Mouse (Mus musculus) megakaryocyte, embryonic 14.5 days (primary cell): ENCODE results near the gene Rfx1. TPM values are rescaled to one million over a fixed set of nuclear protein-coding genes. Genes with fewer than 3 reads are reported as not detected.

Experiments
- H3K27me3 ChIP-seq: replicated peaks from 2 replicates; pipeline ENCODE3; 2012; ENCODE audit warnings: inconsistent platforms
- H3K36me3 ChIP-seq: replicated peaks from 2 replicates; pipeline ENCODE3; 2012; ENCODE audit warnings: low read length, inconsistent platforms, mixed read lengths
- H3K4me1 ChIP-seq: 2 replicates; pipeline ENCODE4 v1.6.1; 2012; ENCODE audit warnings: inconsistent platforms
- H3K4me3 ChIP-seq: replicated peaks from 2 replicates; pipeline ENCODE3; 2012; ENCODE audit warnings: moderate library complexity, mild to moderate bottlenecking, inconsistent platforms
- H3K9me3 ChIP-seq: 2 replicates; pipeline ENCODE4 v1.6.1; 2012; ENCODE audit warnings: inconsistent platforms
- FLI1 ChIP-seq: IDR thresholded peaks from 2 replicates; pipeline ENCODE4 v1.6.1; 2012; ENCODE audit warnings: low read length, inconsistent platforms, mixed read lengths
- GATA1 ChIP-seq: IDR thresholded peaks from 3 replicates; pipeline ENCODE4 v1.6.1; 2012; ENCODE audit warnings: mixed read lengths, low read length, inconsistent platforms, borderline replicate concordance
- polyA plus RNA-seq: library from polyadenylated mRNA; stranded (reverse); fragments of >175 nt; gene quantifications from 2 replicates; pipeline ENCODE4 v1.2.3, GENCODE M21; 2012; ENCODE audit warnings: low replicate concordance; ENCODE audit not compliant: insufficient read depth

Rfx1 gene
- polyA plus RNA-seq, result 35.9 and 36.0 TPM in 2 replicates

- Histone ChIP-seq H3K4me1 (peaks cover 71% of the 10 kb centered on the region), H3K4me3 (peak within 1 kb of the TSS; percentile 93), H3K27me3 (no peaks in the 10 kb centered on the region), H3K9me3 (0 out of 2 replicates have a peak, but pooled peaks cover 4% of the 10 kb centered on the region), H3K36me3 (no peaks in the 10 kb centered on the region)
- no peak for TF ChIP-seq FLI1
- TF ChIP-seq GATA1, result no peak
Observed at GRCm38 (mm10) chr8:84066291-84066930, at the start of gene Rfx1. TSS of gene Rfx1 (plus strand) at chr8:84066834.

GRCm38 (mm10) chr8:84019738-84020137 lies 46.9 kb upstream of the Rfx1 start:
- Histone ChIP-seq H3K4me3 (no peak overlapping the region), H3K9me3 (peaks cover 10% of the 10 kb centered on the region), H3K4me1 (peaks cover 14% of the 10 kb centered on the region), H3K36me3 (no peaks in the 10 kb centered on the region), H3K27me3 (peaks cover 78% of the 10 kb centered on the region)
- TF ChIP-seq FLI1 (no peak), GATA1 (no peak)

- H3K4me1 ChIP-seq, result peaks cover 22% of the 10 kb centered on the region
- no peak for TF ChIP-seq GATA1
- no peak for TF ChIP-seq FLI1
- H3K27me3 ChIP-seq, result peaks cover 82% of the 10 kb centered on the region
- no peak within 1 kb of the TSS for H3K4me3 ChIP-seq
- H3K36me3 ChIP-seq, result no peaks in the 10 kb centered on the region
- peaks cover 3% of the 10 kb centered on the region for H3K9me3 ChIP-seq
Observed at GRCm38 (mm10) chr8:84021096-84021495, 45.5 kb upstream of the Rfx1 start, which contains the start of gene Palm3. TSS of gene Palm3 (plus strand) at chr8:84021471.

GRCm38 (mm10) chr8:84021569-84021968 lies 45.1 kb upstream of the Rfx1 start:
- H3K9me3 ChIP-seq, result no peaks in the 10 kb centered on the region; the same call in 1 of the 2 replicates
- H3K27me3 ChIP-seq, result peaks cover 84% of the 10 kb centered on the region
- no peaks in the 10 kb centered on the region for H3K36me3 ChIP-seq
- no peak overlapping the region for H3K4me3 ChIP-seq
- TF ChIP-seq FLI1 (no peak), GATA1 (no peak)
- H3K4me1 ChIP-seq, result peaks cover 27% of the 10 kb centered on the region

- H3K36me3 ChIP-seq, result no peaks in the 10 kb centered on the region
- H3K4me3 ChIP-seq, result no peak overlapping the region
- H3K9me3 ChIP-seq, result no peaks in the 10 kb centered on the region
- peaks cover 34% of the 10 kb centered on the region for H3K4me1 ChIP-seq
- peaks cover 86% of the 10 kb centered on the region for H3K27me3 ChIP-seq
- TF ChIP-seq FLI1 (no peak), GATA1 (no peak)
Observed at GRCm38 (mm10) chr8:84023085-84023484, 43.5 kb upstream of the Rfx1 start.

GRCm38 (mm10) chr8:84023631-84024030 lies 43.0 kb upstream of the Rfx1 start:
- H3K27me3 ChIP-seq, result peaks cover 88% of the 10 kb centered on the region
- no peak for TF ChIP-seq FLI1
- H3K36me3 ChIP-seq, result no peaks in the 10 kb centered on the region
- H3K4me3 ChIP-seq, result no peak overlapping the region
- no peaks in the 10 kb centered on the region for H3K9me3 ChIP-seq
- H3K4me1 ChIP-seq, result peaks cover 34% of the 10 kb centered on the region

GRCm38 (mm10) chr8:84024171-84024570 lies 42.5 kb upstream of the Rfx1 start:
- Histone ChIP-seq H3K4me1 (peaks cover 34% of the 10 kb centered on the region), H3K36me3 (no peaks in the 10 kb centered on the region), H3K27me3 (peaks cover 90% of the 10 kb centered on the region), H3K4me3 (no peak overlapping the region), H3K9me3 (no peaks in the 10 kb centered on the region)
- TF ChIP-seq GATA1 (no peak), FLI1 (no peak)

- peaks cover 34% of the 10 kb centered on the region for H3K4me1 ChIP-seq
- no peak for TF ChIP-seq GATA1
- peak overlapping the region; percentile 85 for H3K4me3 ChIP-seq
- peaks cover 84% of the 10 kb centered on the region for H3K27me3 ChIP-seq
- H3K36me3 ChIP-seq, result peaks cover 7% of the 10 kb centered on the region
- no peaks in the 10 kb centered on the region for H3K9me3 ChIP-seq
Observed at GRCm38 (mm10) chr8:84025863-84026262, 40.8 kb upstream of the Rfx1 start.

GRCm38 (mm10) chr8:84027449-84027848 lies 39.2 kb upstream of the Rfx1 start:
- peaks cover 22% of the 10 kb centered on the region for H3K36me3 ChIP-seq
- TF ChIP-seq GATA1, result no peak
- peaks cover 68% of the 10 kb centered on the region for H3K27me3 ChIP-seq

GRCm38 (mm10) chr8:84029272-84029671 lies 37.4 kb upstream of the Rfx1 start:
- Histone ChIP-seq H3K4me1 (peaks cover 21% of the 10 kb centered on the region), H3K27me3 (peaks cover 50% of the 10 kb centered on the region), H3K36me3 (peaks cover 41% of the 10 kb centered on the region), H3K9me3 (no peaks in the 10 kb centered on the region), H3K4me3 (no peak overlapping the region)
- TF ChIP-seq GATA1 (no peak), FLI1 (no peak)

More at GRCm38 (mm10) chr8:84027449-84027848, 39.2 kb upstream of the Rfx1 start:
- no peak overlapping the region for H3K4me3 ChIP-seq
- peaks cover 33% of the 10 kb centered on the region for H3K4me1 ChIP-seq
- no peaks in the 10 kb centered on the region for H3K9me3 ChIP-seq

- TF ChIP-seq GATA1, result no peak
- no peak for TF ChIP-seq FLI1
- Histone ChIP-seq H3K4me3 (no peak overlapping the region), H3K36me3 (peaks cover 67% of the 10 kb centered on the region), H3K4me1 (no peaks in the 10 kb centered on the region), H3K9me3 (no peaks in the 10 kb centered on the region), H3K27me3 (peaks cover 19% of the 10 kb centered on the region)
Observed at GRCm38 (mm10) chr8:84032777-84033176, 33.9 kb upstream of the Rfx1 start.
